Mouse (Mus musculus) adipocyte (in vitro differentiated cells): ENCODE measurements around the gene Clec2l.

Experiments used
- DNase-seq: peaks from one replicate; pipeline ENCODE4 v3.0.0-alpha.2; 2016; ENCODE audit warnings: low spot score

Clec2l gene

GRCm38 (mm10) chr6:38718625-38719024 is 55.8 kb downstream of the Clec2l start:
- DNase-seq: no peak

DNA sequence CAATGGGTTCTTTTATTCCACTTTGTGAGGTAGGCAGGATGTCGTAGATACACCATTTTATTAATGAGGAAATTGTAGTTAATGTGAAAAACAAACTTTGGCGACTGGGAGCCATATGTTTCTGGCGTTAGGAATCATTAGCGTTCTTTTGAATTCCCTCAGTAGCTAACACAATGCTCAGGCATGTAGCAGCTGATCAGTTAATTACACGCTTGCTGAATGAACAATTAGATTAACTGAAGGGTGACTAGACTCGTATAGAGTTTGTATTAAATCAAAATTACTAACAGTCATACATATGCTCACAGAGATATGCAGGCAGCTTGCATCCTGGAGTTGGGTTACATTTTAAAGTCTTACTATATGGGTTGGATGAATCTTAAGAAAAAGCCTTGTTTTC is 56.4 kb downstream of the Clec2l start:
- no peak for DNase-seq

GRCm38 (mm10) chr6:38721361-38721760 is 58.5 kb downstream of the Clec2l start:
- DNase-seq: no peak

DNA sequence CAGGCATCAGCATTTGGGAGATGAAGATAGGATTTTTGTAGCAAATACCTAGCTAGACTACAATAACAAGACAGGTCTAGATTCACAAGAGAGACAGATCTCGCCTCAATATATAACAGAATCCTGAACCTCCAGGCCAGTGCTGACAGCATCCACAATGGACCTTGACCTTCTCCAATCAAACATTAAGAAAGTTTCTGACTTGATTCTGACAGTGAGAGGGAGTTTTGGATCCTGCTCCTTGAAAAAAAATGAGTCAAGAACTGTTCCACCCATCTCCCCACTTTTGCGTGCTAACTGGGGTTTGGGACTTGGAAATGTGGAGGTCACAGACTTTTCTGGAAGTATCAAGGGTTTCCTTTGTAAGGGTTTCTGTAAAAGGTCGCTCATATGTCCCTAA is 62.6 kb downstream of the Clec2l start:
- no peak for DNase-seq
